Comparison of ENCODE assay signal across 9 mouse cellular contexts in genomic region chr5:122402772-122403171, GRCm38 (mm10). TPM values are rescaled to one million over a fixed set of nuclear protein-coding genes. Genes with fewer than 3 reads are reported as not detected.
DNase-seq lines count a peak whose midpoint lies in the region; ATAC-seq and TF ChIP-seq lines count a peak whose summit lies in the region.
"Had no signal": no experiment of that assay in that cellular context is flagged by ENCODE, and none has a peak within 500 bp of the region (broad histone marks: within the 10 kb centered on the region; RNA-seq: fewer than 3 reads in every experiment).

No protein-coding gene starts in this region.

- no peaks in the 10 kb centered on the region for H3K27me3 ChIP-seq in midbrain, postnatal 0 days (ENCODE audit: insufficient read depth, low read length)
- H3K27me3 ChIP-seq in midbrain, embryonic 13.5 days = no peaks in the 10 kb centered on the region

- no peak overlapping the region for H3K9ac ChIP-seq in midbrain, postnatal 0 days (replicated peaks; ENCODE audit: low read length, poor library complexity, severe bottlenecking)
- H3K9ac ChIP-seq in midbrain, embryonic 13.5 days (replicated peaks) = no peak overlapping the region
- H3K9ac ChIP-seq: liver, postnatal 0 days had no signal

- no peak overlapping the region for H3K4me3 ChIP-seq in midbrain, postnatal 0 days (ENCODE audit: low read depth, low read length)
- H3K4me3 ChIP-seq in midbrain, embryonic 13.5 days (replicated peaks) = no peak overlapping the region

- no peak for TF ChIP-seq CTCF in midbrain, postnatal 0 days (IDR thresholded peaks at IDR 0.05)

- H3K27ac ChIP-seq in midbrain, postnatal 0 days (ENCODE audit: low read depth, low read length) = no peak overlapping the region
- H3K27ac ChIP-seq in midbrain, embryonic 13.5 days = no peak overlapping the region

- ATAC-seq in midbrain, postnatal 0 days (ENCODE audit: low FRiP score) = no peak
- ATAC-seq in midbrain, embryonic 13.5 days = no peak
- ATAC-seq in megakaryocyte, adult 5-6 weeks (ENCODE audit: poor library complexity, severe bottlenecking) = no peak
- ATAC-seq: liver, postnatal 0 days had no signal

- H3K4me1 ChIP-seq in midbrain, postnatal 0 days (ENCODE audit: insufficient read depth, low read length) = no peaks in the 10 kb centered on the region
- H3K4me1 ChIP-seq in midbrain, embryonic 13.5 days (replicated peaks) = 0 out of 2 replicates have a peak, but pooled peaks cover 4% of the 10 kb centered on the region

- peaks cover 57% of the 10 kb centered on the region for H3K36me3 ChIP-seq in midbrain, postnatal 0 days (ENCODE audit: insufficient read depth, low read length)
- peaks cover 83% of the 10 kb centered on the region for H3K36me3 ChIP-seq in midbrain, embryonic 13.5 days

- DNase-seq in frontal cortex, adult 2 months (ENCODE audit: extremely low spot score in 1 of 2, low spot score in 1 of 2) = peak; percentile 62 to 68
- DNase-seq in frontal cortex, postnatal 10 days (ENCODE audit: low spot score in 2 of 2) = no peak
- peak; percentile 80 for DNase-seq in midbrain, postnatal 0 days (ENCODE audit: low spot score)
- DNase-seq in left cerebral cortex, adult 11 months (ENCODE audit: low spot score) = peak; percentile 47
- peak; percentile 81 for DNase-seq in telencephalon, adult 2 months (ENCODE audit: low read depth, low spot score)
- no peak for DNase-seq in kidney, adult 18-20 months
- DNase-seq: liver, postnatal 0 days had no signal

- H3K4me2 ChIP-seq in midbrain, postnatal 0 days (ENCODE audit: low read depth, low read length, poor library complexity, severe bottlenecking) = no peak overlapping the region
- H3K4me2 ChIP-seq in midbrain, embryonic 13.5 days (replicated peaks) = no peak overlapping the region

- WGBS in midbrain, postnatal 0 days = 88% methylated on average over 5 of the region's 5 CpGs
- 92% methylated on average over 5 of the region's 5 CpGs for WGBS in midbrain, embryonic 13.5 days

- H3K9me3 ChIP-seq in midbrain, postnatal 0 days (ENCODE audit: low read length) = no peaks in the 10 kb centered on the region
- 0 out of 2 replicates have a peak, but pooled peaks cover 3% of the 10 kb centered on the region for H3K9me3 ChIP-seq in midbrain, embryonic 13.5 days

RNA-seq across cellular contexts. Expression of gene Arpc3, which starts 11.1 kb away (rescaled TPM):
- polyA plus RNA-seq in frontal cortex, adult 2 months (2012; rRNA removed) = 257 and 268 TPM in 2 replicates
- 162 and 188 TPM in 2 replicates for total RNA-seq in midbrain, postnatal 0 days (2014; rRNA removed)
- 134 and 137 TPM in 2 replicates for polyA plus RNA-seq in midbrain, postnatal 0 days (2015; fragmentation: Nextera tagmentation; extraction: Ambion mirVana)
- 140 and 173 TPM in 2 replicates for polyA plus RNA-seq in midbrain, embryonic 13.5 days (2015; fragmentation: Nextera tagmentation; extraction: Ambion mirVana)
- 319 and 422 TPM in 2 replicates for total RNA-seq in megakaryocyte, adult 5-6 weeks (2015)
- total RNA-seq in megakaryocyte, adult 5-6 weeks (2017) = 1,374 and 1,550 TPM in 2 replicates

RNA-seq across cellular contexts. Expression of gene Anapc7, which starts 18.7 kb away (rescaled TPM):
- polyA plus RNA-seq in frontal cortex, adult 2 months (2012; rRNA removed) = 33.3 and 40.7 TPM in 2 replicates
- total RNA-seq in midbrain, postnatal 0 days (2014; rRNA removed) = 29.3 and 34.3 TPM in 2 replicates
- polyA plus RNA-seq in midbrain, postnatal 0 days (2015; fragmentation: Nextera tagmentation; extraction: Ambion mirVana) = 42.8 and 43.5 TPM in 2 replicates
- polyA plus RNA-seq in midbrain, embryonic 13.5 days (2015; fragmentation: Nextera tagmentation; extraction: Ambion mirVana) = 52.7 and 53.9 TPM in 2 replicates
- 16.0 and 16.4 TPM in 2 replicates for total RNA-seq in megakaryocyte, adult 5-6 weeks (2015)
- 18.3 and 28.9 TPM in 2 replicates for total RNA-seq in megakaryocyte, adult 5-6 weeks (2017)

RNA-seq across cellular contexts. Expression of gene Fam216a, which starts 30.6 kb away (rescaled TPM):
- 102 TPM in 2 replicates for polyA plus RNA-seq in frontal cortex, adult 2 months (2012; rRNA removed)
- total RNA-seq in midbrain, postnatal 0 days (2014; rRNA removed) = 131 and 139 TPM in 2 replicates
- polyA plus RNA-seq in midbrain, postnatal 0 days (2015; fragmentation: Nextera tagmentation; extraction: Ambion mirVana) = 156 and 160 TPM in 2 replicates
- polyA plus RNA-seq in midbrain, embryonic 13.5 days (2015; fragmentation: Nextera tagmentation; extraction: Ambion mirVana) = 128 and 135 TPM in 2 replicates
- total RNA-seq in megakaryocyte, adult 5-6 weeks (2015) = 7.2 and 7.6 TPM in 2 replicates
- 9.4 and 10.5 TPM in 2 replicates for total RNA-seq in megakaryocyte, adult 5-6 weeks (2017)

RNA-seq across cellular contexts. Expression of gene Gpn3, which starts 31.1 kb away (rescaled TPM):
- polyA plus RNA-seq in frontal cortex, adult 2 months (2012; rRNA removed) = 30.4 and 33.0 TPM in 2 replicates
- total RNA-seq in midbrain, postnatal 0 days (2014; rRNA removed) = 20.8 and 37.9 TPM in 2 replicates
- 41.8 and 44.4 TPM in 2 replicates for polyA plus RNA-seq in midbrain, postnatal 0 days (2015; fragmentation: Nextera tagmentation; extraction: Ambion mirVana)
- 50.8 and 51.8 TPM in 2 replicates for polyA plus RNA-seq in midbrain, embryonic 13.5 days (2015; fragmentation: Nextera tagmentation; extraction: Ambion mirVana)
- total RNA-seq in megakaryocyte, adult 5-6 weeks (2015) = 27.0 and 32.5 TPM in 2 replicates
- 18.5 and 19.7 TPM in 2 replicates for total RNA-seq in megakaryocyte, adult 5-6 weeks (2017)

RNA-seq across cellular contexts. Expression of gene Vps29, which starts 48.6 kb away (rescaled TPM):
- polyA plus RNA-seq in frontal cortex, adult 2 months (2012; rRNA removed) = 188 and 192 TPM in 2 replicates
- 137 and 149 TPM in 2 replicates for total RNA-seq in midbrain, postnatal 0 days (2014; rRNA removed)
- 366 and 368 TPM in 2 replicates for polyA plus RNA-seq in midbrain, postnatal 0 days (2015; fragmentation: Nextera tagmentation; extraction: Ambion mirVana)
- 260 and 269 TPM in 2 replicates for polyA plus RNA-seq in midbrain, embryonic 13.5 days (2015; fragmentation: Nextera tagmentation; extraction: Ambion mirVana)
- 131 and 151 TPM in 2 replicates for total RNA-seq in megakaryocyte, adult 5-6 weeks (2015)
- total RNA-seq in megakaryocyte, adult 5-6 weeks (2017) = 83.5 and 101 TPM in 2 replicates

Comparison
In these comparisons a context has a peak if more than half of its experiments do, and no peak if none do; other contexts are left out.
1. DNase-seq: peak in frontal cortex, adult 2 months (2 of 2), midbrain, postnatal 0 days (single experiment), left cerebral cortex, adult 11 months (single experiment) and telencephalon, adult 2 months (single experiment); none in frontal cortex, postnatal 10 days (0 of 2) and kidney, adult 18-20 months (single experiment).